Mouse (Mus musculus) limb, embryonic 13.5 days (tissue): Measurements from ENCODE around the gene Gm16405. TPM values are rescaled to one million over a fixed set of nuclear protein-coding genes. Genes with fewer than 3 reads are reported as not detected.
"Not testable (repeated sequence)": the region's sequence is repeated elsewhere in the genome, so short reads cannot be mapped to it uniquely, and the experiment has no call there.

ENCODE experiments used
- ATAC-seq: fragments of 200-750 bp; cut with Nextera tagmentation; 2 replicates; pipeline ENCODE4 v1.8.0; 2017; ENCODE audit warnings: low read depth, moderate number of reproducible peaks, moderate TSS enrichment; ENCODE audit not compliant: low FRiP score
- H3K27ac ChIP-seq: fragments of 300-500 bp; sonication (generic); 2 replicates; pipeline ENCODE4 v1.5.1; 2015; ENCODE audit warnings: inconsistent platforms, mild to moderate bottlenecking, moderate library complexity
- H3K27me3 ChIP-seq: fragments of 300-500 bp; sonication (generic); 2 replicates; pipeline ENCODE4 v1.6.1; 2015; ENCODE audit warnings: mild to moderate bottlenecking, inconsistent platforms
- H3K36me3 ChIP-seq: fragments of 300-500 bp; sonication (generic); 2 replicates; pipeline ENCODE4 v1.6.1; 2015; ENCODE audit warnings: inconsistent platforms, mild to moderate bottlenecking, moderate library complexity
- H3K4me1 ChIP-seq: fragments of 300-500 bp; sonication (generic); 2 replicates; pipeline ENCODE4 v1.6.1; 2015; ENCODE audit warnings: inconsistent platforms
- H3K4me2 ChIP-seq: fragments of 300-500 bp; sonication (generic); replicated peaks from 2 replicates; pipeline ENCODE4 v1.6.1; 2015; ENCODE audit warnings: inconsistent platforms, mild to moderate bottlenecking, moderate library complexity
- H3K4me3 ChIP-seq: fragments of 300-500 bp; sonication (generic); 2 replicates; pipeline ENCODE4 v1.5.1; 2015; ENCODE audit warnings: moderate library complexity, mild to moderate bottlenecking, inconsistent platforms
- H3K9ac ChIP-seq: fragments of 300-500 bp; sonication (generic); 2 replicates; pipeline ENCODE4 v1.6.1; 2015; ENCODE audit warnings: mild to moderate bottlenecking, inconsistent platforms
- H3K9me3 ChIP-seq: fragments of 300-500 bp; sonication (generic); 2 replicates; pipeline ENCODE4 v1.6.1; 2016; ENCODE audit warnings: inconsistent platforms
- WGBS: fragments of 180-500 bp; shearing (Covaris S2); methylation state at CpG from one replicate; pipeline ENCODE4 v1.1.7; 2015; 5-methylcytosine and 5-hydroxymethylcytosine counted together
- polyA plus RNA-seq: library from polyadenylated mRNA; unstranded; fragments of >200 nt; fragmentation: Nextera tagmentation; extraction: Ambion mirVana; gene quantifications from 2 replicates; pipeline ENCODE4 v1.2.1, GENCODE M21; 2015

Gm16405 gene
- not detected in 2 replicates for polyA plus RNA-seq

DNA sequence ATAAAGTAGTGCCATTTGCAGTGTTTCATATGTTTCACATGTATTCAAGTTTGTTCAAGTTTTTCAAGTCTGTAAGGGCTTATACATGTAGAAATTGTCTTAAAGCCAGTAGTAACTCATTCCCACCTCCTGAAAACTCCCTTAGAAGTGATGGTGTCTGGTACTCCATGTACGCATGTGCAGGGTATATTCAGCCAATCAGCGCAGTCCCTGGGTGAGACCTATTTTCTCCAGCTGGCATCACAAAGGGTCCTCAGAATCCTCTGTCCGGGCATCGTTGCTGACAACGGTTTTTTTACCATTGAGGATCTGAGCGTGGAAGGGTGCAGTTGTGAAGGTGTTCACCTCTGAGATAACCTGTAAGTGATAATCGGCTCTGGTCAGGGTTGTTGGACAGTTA is at the start of gene Gm16405:
Gm16405 (plus strand) TSS at position 301 of the 400 bp plus-strand sequence.
- not testable (repeated sequence) for H3K9ac ChIP-seq, H3K27me3 ChIP-seq, H3K36me3 ChIP-seq, ATAC-seq, H3K4me2 ChIP-seq, H3K4me3 ChIP-seq, H3K27ac ChIP-seq, H3K4me1 ChIP-seq, H3K9me3 ChIP-seq
- WGBS: no CpG with 5 or more reads among the region's 7 CpGs

Other genes starting within 250 kb of the Gm16405 start
- not detected in 2 replicates for gene Gm16430, start 91.0 kb downstream of the Gm16405 start, polyA plus RNA-seq